Mouse (Mus musculus) hindbrain, embryonic 14.5 days (tissue): ENCODE data around the gene Cisd3. TPM values are rescaled to one million over a fixed set of nuclear protein-coding genes. Genes with fewer than 3 reads are reported as not detected.
"Not testable (repeated sequence)": the region's sequence is repeated elsewhere in the genome, so short reads cannot be mapped to it uniquely, and the experiment has no call there.

Source experiments
- ATAC-seq: fragments of 200-750 bp; cut with Nextera tagmentation; 2 replicates; pipeline ENCODE4 v1.8.0; 2017; ENCODE audit warnings: moderate number of reproducible peaks, mild to moderate bottlenecking, moderate TSS enrichment, moderate library complexity; ENCODE audit not compliant: low FRiP score
- DNase-seq: peaks from one replicate; pipeline ENCODE4 v3.0.0-alpha.2; 2015; ENCODE audit warnings: low spot score
- H3K27ac ChIP-seq: fragments of 300-500 bp; sonication (generic); 2 replicates; pipeline ENCODE4 v1.5.1; 2014; ENCODE audit warnings: mild to moderate bottlenecking, moderate library complexity
- H3K27me3 ChIP-seq: fragments of 300-500 bp; sonication (generic); 2 replicates; pipeline ENCODE4 v1.6.1; 2014; ENCODE audit warnings: mild to moderate bottlenecking, low read length, mixed read lengths; ENCODE audit not compliant: control insufficient read depth, insufficient read depth
- H3K36me3 ChIP-seq: fragments of 300-500 bp; sonication (generic); replicated peaks from 2 replicates; pipeline ENCODE4 v1.6.1; 2014; ENCODE audit not compliant: control insufficient read depth, insufficient read depth
- H3K4me1 ChIP-seq: fragments of 300-500 bp; sonication (generic); replicated peaks from 2 replicates; pipeline ENCODE4 v1.6.1; 2014; ENCODE audit warnings: antibody characterized with exemption, low read length, mixed read lengths; ENCODE audit not compliant: control insufficient read depth, insufficient read depth
- H3K4me2 ChIP-seq: fragments of 300-500 bp; sonication (generic); replicated peaks from 2 replicates; pipeline ENCODE4 v1.6.1; 2014; ENCODE audit warnings: mild to moderate bottlenecking, moderate library complexity
- H3K4me3 ChIP-seq: fragments of 300-500 bp; sonication (generic); replicated peaks from 2 replicates; pipeline ENCODE4 v1.5.1; 2014; ENCODE audit warnings: mild to moderate bottlenecking, low read length
- H3K9ac ChIP-seq: fragments of 300-500 bp; sonication (generic); 2 replicates; pipeline ENCODE4 v1.6.1; 2014
- H3K9me3 ChIP-seq: fragments of 300-500 bp; sonication (generic); 2 replicates; pipeline ENCODE4 v1.6.1; 2016; ENCODE audit warnings: low read length; ENCODE audit not compliant: control insufficient read depth
- WGBS: fragments of 180-500 bp; shearing (Covaris S2); extraction: QIAGEN DNeasy Blood & Tissue Kit; methylation state at CpG from one replicate; pipeline ENCODE4 v1.1.7; 2014; 5-methylcytosine and 5-hydroxymethylcytosine counted together
- polyA plus RNA-seq: library from polyadenylated mRNA; unstranded; fragments of >200 nt; fragmentation: Nextera tagmentation; extraction: Ambion mirVana; gene quantifications from 2 replicates; pipeline ENCODE4 v1.2.1, GENCODE M21; 2014

Gene Cisd3
- polyA plus RNA-seq, 1 experiment from 2014 or later, result 27.7 TPM

- no peak for ATAC-seq
- 70% methylated on average over 14 of the region's 14 CpGs for WGBS
These were observed 29.2 kb upstream of the Cisd3 start for GRCm38 (mm10) chr11:97656269-97656971.

GRCm38 (mm10) chr11:97657184-97657945, 28.3 kb upstream of the Cisd3 start:
- H3K4me1 ChIP-seq, result peaks cover 11% of the 10 kb centered on the region
- no peak overlapping the region for H3K4me3 ChIP-seq
- no peaks in the 10 kb centered on the region for H3K36me3 ChIP-seq
- DNase-seq (no peak), ATAC-seq (no peak)
- no peak overlapping the region for H3K9ac ChIP-seq
- H3K27ac ChIP-seq, result no peak overlapping the region
- peaks cover 17% of the 10 kb centered on the region for H3K27me3 ChIP-seq
- H3K9me3 ChIP-seq, result no peaks in the 10 kb centered on the region
- 49% methylated on average over 4 of the region's 6 CpGs for WGBS
- no peak overlapping the region for H3K4me2 ChIP-seq

More at GRCm38 (mm10) chr11:97656269-97656971, 29.2 kb upstream of the Cisd3 start:
- Histone ChIP-seq H3K4me2 (no peak overlapping the region), H3K9me3 (no peaks in the 10 kb centered on the region), H3K4me1 (peaks cover 8% of the 10 kb centered on the region), H3K27ac (no peak overlapping the region), H3K27me3 (peaks cover 8% of the 10 kb centered on the region), H3K4me3 (no peak overlapping the region), H3K9ac (no peak overlapping the region), H3K36me3 (no peaks in the 10 kb centered on the region)
- no peak for DNase-seq

- not testable (repeated sequence) for H3K36me3 ChIP-seq, H3K27ac ChIP-seq, H3K9me3 ChIP-seq, DNase-seq, H3K9ac ChIP-seq, ATAC-seq, H3K4me2 ChIP-seq, H3K4me3 ChIP-seq
- Histone ChIP-seq H3K4me1 (peaks cover 11% of the 10 kb centered on the region), H3K27me3 (peaks cover 19% of the 10 kb centered on the region)
- 89% methylated on average over 6 of the region's 6 CpGs for WGBS
These were observed 27.7 kb upstream of the Cisd3 start for GRCm38 (mm10) chr11:97657967-97658366.

GRCm38 (mm10) chr11:97658751-97659266, 26.8 kb upstream of the Cisd3 start:
- peaks cover 11% of the 10 kb centered on the region for H3K4me1 ChIP-seq
- 77% methylated on average over 11 of the region's 11 CpGs for WGBS

GRCm38 (mm10) chr11:97659267-97659989, 26.2 kb upstream of the Cisd3 start:
- no peak for DNase-seq
- H3K27ac ChIP-seq, result peak overlapping the region; percentile 74
- no peaks in the 10 kb centered on the region for H3K36me3 ChIP-seq
- H3K4me3 ChIP-seq, result peak overlapping the region; percentile 91
- H3K4me2 ChIP-seq, result peak overlapping the region; percentile 75
- no peaks in the 10 kb centered on the region for H3K9me3 ChIP-seq
- peak; percentile 5; the same call in 1 of the 2 replicates for ATAC-seq
- peaks cover 14% of the 10 kb centered on the region for H3K4me1 ChIP-seq
- peak overlapping the region; percentile 79 for H3K9ac ChIP-seq
- 13% methylated on average over 13 of the region's 13 CpGs for WGBS
- peaks cover 19% of the 10 kb centered on the region for H3K27me3 ChIP-seq

More at GRCm38 (mm10) chr11:97658751-97659266, 26.8 kb upstream of the Cisd3 start:
- Histone ChIP-seq H3K9ac (no peak overlapping the region), H3K9me3 (no peaks in the 10 kb centered on the region), H3K4me2 (0 out of 2 replicates have a peak overlapping the region, but pooled peaks have one; percentile 75), H3K4me3 (no peak overlapping the region), H3K36me3 (no peaks in the 10 kb centered on the region), H3K27me3 (peaks cover 19% of the 10 kb centered on the region), H3K27ac (no peak overlapping the region)
- no peak for ATAC-seq
- no peak for DNase-seq

- H3K36me3 ChIP-seq, result no peaks in the 10 kb centered on the region
- DNase-seq (peak; percentile 64), ATAC-seq (peak; percentile 86)
- H3K27me3 ChIP-seq, result peaks cover 19% of the 10 kb centered on the region
- peak overlapping the region; percentile 74 for H3K27ac ChIP-seq
- peak overlapping the region; percentile 79 for H3K9ac ChIP-seq
- H3K4me2 ChIP-seq, result peak overlapping the region; percentile 75
- H3K4me3 ChIP-seq, result peak overlapping the region; percentile 91
- H3K4me1 ChIP-seq, result peaks cover 21% of the 10 kb centered on the region
- H3K9me3 ChIP-seq, result no peaks in the 10 kb centered on the region
- WGBS, result under 1% methylated on average over 55 of the region's 78 CpGs
These were observed 25.5 kb upstream of the Cisd3 start for GRCm38 (mm10) chr11:97659990-97660714.

- peak overlapping the region; percentile 91 for H3K4me3 ChIP-seq
- H3K9me3 ChIP-seq, result no peaks in the 10 kb centered on the region
- H3K27me3 ChIP-seq, result peaks cover 19% of the 10 kb centered on the region
- H3K9ac ChIP-seq, result peak overlapping the region; percentile 79
- H3K27ac ChIP-seq, result 0 out of 2 replicates have a peak overlapping the region, but pooled peaks have one; percentile 74
- H3K4me1 ChIP-seq, result peaks cover 27% of the 10 kb centered on the region
- H3K36me3 ChIP-seq, result no peaks in the 10 kb centered on the region; the same call in 1 of the 2 replicates
- peak overlapping the region; percentile 75 for H3K4me2 ChIP-seq
- no peak for ATAC-seq
- DNase-seq, result no peak
- 2% methylated on average over 27 of the region's 27 CpGs for WGBS
These were observed 24.6 kb upstream of the Cisd3 start for GRCm38 (mm10) chr11:97660734-97661647.

- ATAC-seq (no peak), DNase-seq (no peak)
- Histone ChIP-seq H3K27me3 (peaks cover 19% of the 10 kb centered on the region), H3K4me1 (peaks cover 27% of the 10 kb centered on the region), H3K27ac (no peak overlapping the region), H3K4me3 (peak overlapping the region; percentile 91), H3K9ac (no peak overlapping the region), H3K4me2 (peak overlapping the region; percentile 72), H3K36me3 (peaks cover 2% of the 10 kb centered on the region), H3K9me3 (no peaks in the 10 kb centered on the region)
- under 1% methylated on average over 20 of the region's 20 CpGs for WGBS
These were observed 23.9 kb upstream of the Cisd3 start for GRCm38 (mm10) chr11:97661648-97662133.
